Mouse (Mus musculus): ENCODE data around the gene Ankrd63. TPM values are rescaled to one million over a fixed set of nuclear protein-coding genes. Genes with fewer than 3 reads are reported as not detected.

Gene Ankrd63
- polyA plus RNA-seq, 1 experiment: 5.0 TPM

DNA sequence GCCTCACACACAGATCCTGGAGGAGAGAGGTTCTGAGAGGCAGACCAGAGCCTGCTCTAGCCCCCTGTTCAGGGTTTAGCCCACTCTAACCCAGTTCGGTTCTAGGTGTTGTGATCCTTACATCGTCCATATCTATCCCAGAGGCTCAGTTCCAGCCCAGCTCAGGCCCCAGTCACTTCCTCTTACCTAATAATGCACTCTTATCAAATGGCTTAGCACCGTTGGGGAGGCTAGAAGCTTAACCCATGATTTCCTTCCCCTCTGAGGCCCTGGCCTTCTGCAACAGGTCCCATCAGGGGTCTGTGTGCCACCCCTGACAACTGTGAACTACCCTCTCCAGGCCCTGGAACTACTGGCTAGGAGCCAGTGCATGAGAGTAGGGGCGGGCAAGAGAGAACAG lies 25.4 kb upstream of the Ankrd63 start:
- no peak for TF ChIP-seq POLR2A (IDR thresholded peaks at IDR 0.05; ENCODE audit: borderline replicate concordance, extremely low read depth, low read depth, low read length)
- TF ChIP-seq CTCF (IDR thresholded peaks at IDR 0.05; ENCODE audit: insufficient read depth, low read length): no peak
- no peak for DNase-seq
- Histone ChIP-seq H3K4me3 (replicated peaks; ENCODE audit: extremely low read depth, low read depth, low read length) (no peak overlapping the region), H3K4me1 (ENCODE audit: control insufficient read depth, insufficient read depth, low read length) (peaks cover 6% of the 10 kb centered on the region)
- whole genome bisulfite sequencing: 25% methylated on average over 4 of the region's 4 CpGs

DNA sequence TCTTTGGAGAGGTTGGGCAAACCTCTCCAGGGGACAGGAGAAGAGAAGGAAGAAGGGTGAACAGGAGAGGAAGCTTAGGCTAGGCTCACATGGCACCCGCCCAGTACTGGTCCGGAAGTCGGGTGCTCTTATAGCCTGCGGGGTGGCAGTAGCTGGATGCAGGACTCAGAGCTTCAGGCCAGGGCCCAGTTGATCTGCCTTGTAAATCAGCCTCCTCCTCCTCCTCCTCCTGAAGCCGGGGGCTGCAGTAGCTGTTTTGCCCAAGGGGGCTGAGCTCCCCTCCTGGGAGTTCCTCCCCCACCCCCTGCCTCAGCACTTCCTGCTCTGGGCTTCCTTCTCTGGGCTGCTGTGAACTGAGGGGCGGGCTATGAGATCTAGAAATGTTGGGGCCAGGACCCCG lies 24.6 kb upstream of the Ankrd63 start, which contains the start of gene Plcb2:
Plcb2 (minus strand) TSS at position 102 of the 400 bp plus-strand sequence.
- WGBS: 12% methylated on average over 7 of the region's 7 CpGs
- peak; percentile 51; the same call in 1 of the 2 replicates for TF ChIP-seq POLR2A (IDR thresholded peaks at IDR 0.05; ENCODE audit: borderline replicate concordance, extremely low read depth, low read depth, low read length)
- TF ChIP-seq CTCF (IDR thresholded peaks at IDR 0.05; ENCODE audit: insufficient read depth, low read length): no peak
- Histone ChIP-seq H3K4me1 (ENCODE audit: control insufficient read depth, insufficient read depth, low read length) (peaks cover 6% of the 10 kb centered on the region), H3K4me3 (replicated peaks; ENCODE audit: extremely low read depth, low read depth, low read length) (peak within 1 kb of the TSS; percentile 55)
- peak; percentile 34 for DNase-seq

DNA sequence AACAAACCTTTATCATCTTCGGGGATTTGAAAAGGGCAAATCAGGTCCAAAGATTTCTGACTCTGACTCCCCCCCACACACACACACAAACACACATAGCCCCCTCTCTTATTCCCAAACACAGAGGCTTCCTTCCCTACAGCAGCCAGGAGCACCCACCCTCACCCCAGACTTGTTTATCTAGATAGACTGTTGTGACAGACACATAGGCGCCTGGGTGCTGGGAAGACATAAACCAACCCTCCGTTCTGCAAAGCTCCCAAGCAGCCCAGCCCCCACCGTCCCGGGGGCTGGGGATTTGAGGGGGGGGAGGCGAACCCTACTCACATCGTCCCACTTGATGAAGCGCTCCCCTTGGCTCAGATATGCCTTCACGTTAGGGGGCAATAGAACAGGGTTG lies 24.1 kb upstream of the Ankrd63 start:
- H3K4me3 ChIP-seq (replicated peaks; ENCODE audit: extremely low read depth, low read depth, low read length): peak overlapping the region; percentile 55
- peaks cover 6% of the 10 kb centered on the region for H3K4me1 ChIP-seq (ENCODE audit: control insufficient read depth, insufficient read depth, low read length)
- no peak for DNase-seq
- WGBS: 16% methylated on average over 9 of the region's 9 CpGs
- TF ChIP-seq CTCF (IDR thresholded peaks at IDR 0.05; ENCODE audit: insufficient read depth, low read length) (no peak), POLR2A (IDR thresholded peaks at IDR 0.05; ENCODE audit: borderline replicate concordance, extremely low read depth, low read depth, low read length) (no peak)

DNA sequence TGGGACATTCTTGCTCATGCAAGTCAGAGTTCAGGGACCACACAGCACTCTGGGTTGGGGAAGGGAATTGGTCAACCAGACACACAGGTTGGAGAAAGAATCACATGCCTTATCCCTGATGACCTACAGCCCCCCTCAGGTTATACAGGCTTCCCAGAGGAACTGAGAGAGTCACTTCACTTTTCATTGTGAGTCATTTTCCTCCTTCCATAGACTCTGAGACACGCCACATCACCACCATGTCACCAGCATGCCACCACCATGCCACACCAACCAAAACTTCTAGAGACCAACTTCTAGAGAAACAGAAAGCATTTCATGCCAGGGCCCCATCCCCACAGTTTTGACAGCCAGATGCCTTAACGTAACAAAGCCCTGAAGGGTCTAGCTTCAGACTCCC lies 23.1 kb upstream of the Ankrd63 start:
- TF ChIP-seq CTCF (IDR thresholded peaks at IDR 0.05; ENCODE audit: insufficient read depth, low read length) (no peak), POLR2A (IDR thresholded peaks at IDR 0.05; ENCODE audit: borderline replicate concordance, extremely low read depth, low read depth, low read length) (no peak)
- WGBS: 79% methylated on average over 2 of the region's 2 CpGs
- no peak for DNase-seq
- H3K4me1 ChIP-seq (ENCODE audit: control insufficient read depth, insufficient read depth, low read length): peaks cover 8% of the 10 kb centered on the region
- H3K4me3 ChIP-seq (replicated peaks; ENCODE audit: extremely low read depth, low read depth, low read length): no peak overlapping the region

DNA sequence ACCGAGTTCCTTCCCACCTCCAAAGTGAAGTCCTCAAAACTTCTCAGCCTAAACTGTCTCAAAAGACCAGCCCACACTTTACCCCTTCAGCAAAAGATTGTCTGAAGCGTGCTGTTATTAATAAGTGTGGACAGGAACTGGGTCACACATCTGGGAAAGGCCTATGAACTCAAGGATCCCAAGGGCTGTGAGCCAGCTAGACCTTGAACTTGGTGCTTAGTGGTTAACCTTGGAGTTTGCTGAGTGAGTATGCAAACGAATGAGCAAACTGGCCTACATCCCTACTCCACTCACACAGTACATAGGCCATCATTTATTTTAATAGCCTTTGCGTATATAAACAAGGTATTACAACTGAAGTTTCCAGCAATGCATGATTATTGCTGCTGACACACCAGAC lies 21.7 kb upstream of the Ankrd63 start:
- Histone ChIP-seq H3K4me1 (ENCODE audit: control insufficient read depth, insufficient read depth, low read length) (peaks cover 8% of the 10 kb centered on the region), H3K4me3 (replicated peaks; ENCODE audit: extremely low read depth, low read depth, low read length) (no peak overlapping the region)
- 79% methylated on average over 4 of the region's 4 CpGs for WGBS
- TF ChIP-seq CTCF (IDR thresholded peaks at IDR 0.05; ENCODE audit: insufficient read depth, low read length): no peak
- TF ChIP-seq POLR2A (IDR thresholded peaks at IDR 0.05; ENCODE audit: borderline replicate concordance, extremely low read depth, low read depth, low read length): no peak
- no peak for DNase-seq

DNA sequence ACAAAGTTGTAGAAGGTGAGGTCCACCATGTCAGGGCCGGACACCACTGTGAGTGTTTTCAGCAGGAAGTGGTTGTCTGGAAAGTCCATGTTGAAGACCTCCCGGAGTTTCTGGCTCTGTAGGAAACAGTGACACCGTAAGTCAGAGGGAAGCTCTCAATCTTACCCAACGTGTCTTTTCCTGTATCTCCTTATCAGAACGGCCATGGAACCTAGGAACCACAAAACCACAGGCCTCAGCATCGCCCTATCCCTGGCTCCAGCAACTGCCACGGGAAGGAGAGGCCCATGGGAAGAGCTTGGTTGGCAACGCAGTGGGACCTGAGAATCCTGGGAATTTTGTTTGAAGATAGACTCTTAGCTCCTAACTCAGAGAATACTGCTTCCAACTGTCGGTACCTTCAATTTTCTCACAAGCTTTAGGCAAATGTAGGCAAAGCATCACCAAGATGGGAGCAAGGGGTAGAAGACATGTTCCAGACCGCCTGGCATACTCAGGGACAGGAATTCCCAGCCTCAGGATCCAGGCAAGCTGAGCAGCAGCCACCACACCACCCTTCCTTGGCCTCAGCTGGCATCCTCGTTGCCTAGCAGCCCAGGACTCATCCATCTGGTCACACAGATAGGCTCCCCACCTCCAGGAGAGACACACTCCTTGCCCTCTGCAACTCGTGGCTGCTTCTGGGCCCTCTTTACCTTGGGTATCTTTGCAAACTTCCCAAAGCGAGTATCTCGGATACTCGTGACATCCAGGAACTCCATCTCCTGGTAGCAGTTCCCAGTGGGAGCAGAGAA lies 20.1 kb upstream of the Ankrd63 start:
- 76% methylated on average over 15 of the region's 15 CpGs for WGBS
- Histone ChIP-seq H3K4me3 (replicated peaks; ENCODE audit: extremely low read depth, low read depth, low read length) (no peak overlapping the region), H3K4me1 (ENCODE audit: control insufficient read depth, insufficient read depth, low read length) (peaks cover 5% of the 10 kb centered on the region; the same call in 1 of the 2 replicates)
- no peak for DNase-seq
- TF ChIP-seq POLR2A (IDR thresholded peaks at IDR 0.05; ENCODE audit: borderline replicate concordance, extremely low read depth, low read depth, low read length) (no peak), CTCF (IDR thresholded peaks at IDR 0.05; ENCODE audit: insufficient read depth, low read length) (no peak)

DNA sequence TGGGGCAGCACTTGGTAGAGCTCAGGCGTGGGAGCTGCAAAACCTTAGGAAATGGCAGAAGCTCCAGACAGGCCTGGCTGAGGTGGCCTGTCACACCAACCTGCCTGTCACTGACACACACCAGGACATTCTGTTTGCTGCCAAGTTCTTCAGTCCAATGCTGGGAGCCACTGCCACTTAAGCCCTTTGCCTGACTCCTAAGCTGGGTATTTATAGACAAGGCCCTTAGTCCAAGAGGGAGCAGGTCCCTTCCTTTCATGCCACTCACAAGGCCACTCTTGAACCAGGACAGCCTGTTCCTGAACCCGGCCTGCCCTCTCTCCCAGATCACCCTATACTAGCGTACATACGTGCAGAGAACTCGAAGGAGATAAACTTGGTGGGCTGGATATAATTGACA lies 12.9 kb upstream of the Ankrd63 start:
- no peak for DNase-seq
- H3K4me3 ChIP-seq (replicated peaks; ENCODE audit: extremely low read depth, low read depth, low read length): no peak overlapping the region
- H3K4me1 ChIP-seq (ENCODE audit: control insufficient read depth, insufficient read depth, low read length): peaks cover 3% of the 10 kb centered on the region; the same call in 1 of the 2 replicates
- TF ChIP-seq CTCF (IDR thresholded peaks at IDR 0.05; ENCODE audit: insufficient read depth, low read length) (no peak), POLR2A (IDR thresholded peaks at IDR 0.05; ENCODE audit: borderline replicate concordance, extremely low read depth, low read depth, low read length) (no peak)
- 75% methylated on average over 5 of the region's 5 CpGs for WGBS

DNA sequence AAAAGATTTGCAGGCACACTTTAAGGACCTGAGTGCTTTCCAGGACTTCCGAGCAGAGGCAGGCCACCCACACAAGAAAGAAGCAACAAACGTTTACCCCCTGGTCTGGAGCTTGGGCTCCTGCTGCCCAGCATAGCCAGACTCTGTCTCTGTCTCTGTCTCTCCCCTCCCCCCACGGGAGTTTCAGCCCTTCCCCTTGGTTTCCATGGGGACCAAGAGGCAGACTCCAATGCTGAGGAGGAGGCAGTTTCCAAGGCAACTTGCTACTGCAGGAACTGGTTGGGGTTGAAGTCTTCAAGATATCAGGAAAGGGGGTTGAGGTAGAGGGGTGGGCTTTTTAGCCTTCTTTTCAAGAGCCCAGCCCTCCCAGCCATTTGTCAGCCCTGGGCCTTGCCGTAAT lies 10.5 kb upstream of the Ankrd63 start:
- 52% methylated on average over 4 of the region's 4 CpGs for WGBS
- no peak for DNase-seq
- no peak for TF ChIP-seq POLR2A (IDR thresholded peaks at IDR 0.05; ENCODE audit: borderline replicate concordance, extremely low read depth, low read depth, low read length)
- no peak for TF ChIP-seq CTCF (IDR thresholded peaks at IDR 0.05; ENCODE audit: insufficient read depth, low read length)

DNA sequence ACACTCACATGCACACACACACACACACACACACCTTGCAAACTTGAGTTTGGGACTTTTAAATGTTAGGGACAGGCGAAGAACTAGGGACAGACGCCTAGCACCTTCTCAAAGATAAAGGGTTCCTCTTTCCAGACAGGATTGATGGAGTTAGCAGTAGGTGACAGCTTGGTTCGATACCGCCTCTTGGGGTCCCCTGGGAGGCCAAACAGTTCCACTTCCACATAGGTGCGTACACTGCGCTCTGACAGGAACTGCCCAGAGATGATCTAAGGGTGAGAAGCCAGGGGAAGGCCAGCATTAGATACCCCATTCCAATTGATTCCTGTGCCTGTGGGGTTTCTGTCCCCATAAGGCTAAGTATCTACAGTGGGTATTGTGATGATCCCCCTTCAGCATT lies 9.9 kb upstream of the Ankrd63 start:
- no peak for TF ChIP-seq CTCF (IDR thresholded peaks at IDR 0.05; ENCODE audit: insufficient read depth, low read length)
- TF ChIP-seq POLR2A (IDR thresholded peaks at IDR 0.05; ENCODE audit: borderline replicate concordance, extremely low read depth, low read depth, low read length): no peak
- WGBS: 86% methylated on average over 6 of the region's 6 CpGs
- no peak overlapping the region for H3K4me3 ChIP-seq (replicated peaks; ENCODE audit: extremely low read depth, low read depth, low read length)
- no peak for DNase-seq
- peaks cover 10% of the 10 kb centered on the region for H3K4me1 ChIP-seq (ENCODE audit: control insufficient read depth, insufficient read depth, low read length)

More for the DNA sequence above, 10.5 kb upstream of the Ankrd63 start:
- Histone ChIP-seq H3K4me3 (replicated peaks; ENCODE audit: extremely low read depth, low read depth, low read length) (no peak overlapping the region), H3K4me1 (ENCODE audit: control insufficient read depth, insufficient read depth, low read length) (peaks cover 10% of the 10 kb centered on the region)

DNA sequence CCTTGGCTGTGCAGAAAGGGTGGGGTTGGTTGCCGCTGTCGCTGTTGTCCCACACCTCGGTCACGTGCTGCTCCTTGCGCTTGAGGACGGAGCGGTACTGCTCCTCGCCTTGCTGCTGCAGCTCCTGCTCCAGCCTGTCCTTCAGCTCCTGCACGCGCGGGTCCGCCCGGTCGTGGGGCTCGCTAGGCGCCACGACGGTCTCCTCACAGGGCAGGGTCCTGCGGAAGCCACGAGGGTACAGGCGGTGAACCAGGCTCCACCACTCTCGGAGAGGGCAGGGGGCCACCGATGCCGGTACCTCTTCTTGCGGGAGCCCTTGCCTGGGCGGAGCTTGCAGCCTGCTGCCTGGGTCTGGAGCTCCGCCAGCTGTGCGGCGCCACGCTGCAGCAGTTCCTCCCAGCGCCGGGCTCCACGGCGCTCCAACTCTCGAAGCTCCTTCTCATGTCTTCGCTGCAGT lies 7.3 kb upstream of the Ankrd63 start:
- 5% methylated on average over 36 of the region's 36 CpGs for WGBS
- peak overlapping the region; percentile 9 for H3K4me3 ChIP-seq (replicated peaks; ENCODE audit: extremely low read depth, low read depth, low read length)
- TF ChIP-seq POLR2A (IDR thresholded peaks at IDR 0.05; ENCODE audit: borderline replicate concordance, extremely low read depth, low read depth, low read length) (peak; percentile 48; the same call in 1 of the 2 replicates), CTCF (IDR thresholded peaks at IDR 0.05; ENCODE audit: insufficient read depth, low read length) (no peak)
- H3K4me1 ChIP-seq (ENCODE audit: control insufficient read depth, insufficient read depth, low read length): peaks cover 10% of the 10 kb centered on the region
- peak; percentile 42 for DNase-seq

Data from lung, adult 2 months (tissue).